Mouse (Mus musculus) midbrain, embryonic 15.5 days (tissue): ENCODE data around the gene Nfe2l1. TPM values are rescaled to one million over a fixed set of nuclear protein-coding genes. Genes with fewer than 3 reads are reported as not detected.
A peak's percentile ranks its signal among the peaks of the same experiment; 100 is the strongest.

ENCODE experiments used
- ATAC-seq: fragments of 200-750 bp; cut with Nextera tagmentation; replicated peaks from 2 replicates; pipeline ENCODE4 v1.8.0; 2017; ENCODE audit warnings: moderate TSS enrichment
- H3K27ac ChIP-seq: fragments of 300-500 bp; sonication (generic); 2 replicates; pipeline ENCODE4 v1.5.1; 2015; ENCODE audit warnings: mild to moderate bottlenecking, inconsistent platforms
- H3K27me3 ChIP-seq: fragments of 300-500 bp; sonication (generic); replicated peaks from 2 replicates; pipeline ENCODE4 v1.6.1; 2015; ENCODE audit warnings: inconsistent platforms
- H3K36me3 ChIP-seq: fragments of 300-500 bp; sonication (generic); replicated peaks from 2 replicates; pipeline ENCODE4 v1.6.1; 2015; ENCODE audit warnings: inconsistent platforms
- H3K4me1 ChIP-seq: fragments of 300-500 bp; sonication (generic); 2 replicates; pipeline ENCODE4 v1.6.1; 2015; ENCODE audit warnings: inconsistent platforms
- H3K4me2 ChIP-seq: fragments of 300-500 bp; sonication (generic); 2 replicates; pipeline ENCODE4 v1.6.1; 2015; ENCODE audit warnings: inconsistent platforms, mild to moderate bottlenecking, moderate library complexity
- H3K4me3 ChIP-seq: fragments of 300-500 bp; sonication (generic); 2 replicates; pipeline ENCODE4 v1.5.1; 2015; ENCODE audit warnings: mild to moderate bottlenecking, inconsistent platforms
- H3K9ac ChIP-seq: fragments of 300-500 bp; sonication (generic); 2 replicates; pipeline ENCODE4 v1.6.1; 2015; ENCODE audit warnings: mild to moderate bottlenecking, inconsistent platforms
- H3K9me3 ChIP-seq: fragments of 300-500 bp; sonication (generic); 2 replicates; pipeline ENCODE4 v1.6.1; 2016; ENCODE audit warnings: inconsistent platforms
- WGBS: fragments of 180-500 bp; shearing (Covaris S2); methylation state at CpG from one replicate; pipeline ENCODE4 v1.1.7; 2015; ENCODE audit warnings: mixed read lengths; 5-methylcytosine and 5-hydroxymethylcytosine counted together
- polyA plus RNA-seq: library from polyadenylated mRNA; unstranded; fragments of >200 nt; fragmentation: Nextera tagmentation; extraction: Ambion mirVana; gene quantifications from 2 replicates; pipeline ENCODE4 v1.2.1, GENCODE M21; 2015

Gene Nfe2l1
- polyA plus RNA-seq, 1 experiment from 2014 or later: 80.9 TPM

DNA sequence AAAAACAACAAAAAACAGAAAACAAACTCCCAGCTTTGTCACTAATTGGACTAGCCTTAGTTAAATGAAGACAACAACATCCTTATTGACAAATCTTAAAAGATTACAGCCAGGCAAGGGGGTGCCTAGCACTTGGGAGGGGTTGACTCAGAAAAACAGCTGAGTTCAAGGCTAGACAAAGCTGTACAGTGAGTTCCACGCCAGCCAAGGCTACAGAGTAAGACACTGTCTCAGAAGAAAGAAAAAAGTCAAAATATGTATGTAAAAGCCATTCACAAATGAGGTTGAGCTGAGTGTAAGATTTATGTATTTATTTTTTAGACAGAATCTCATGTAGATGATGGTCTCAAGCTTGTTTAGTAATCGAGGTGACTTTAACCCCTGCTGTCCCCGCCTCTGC is 10.1 kb upstream of the Nfe2l1 start:
- Histone ChIP-seq H3K27ac (no peak overlapping the region), H3K4me1 (no peaks in the 10 kb centered on the region), H3K27me3 (no peaks in the 10 kb centered on the region), H3K9ac (no peak overlapping the region), H3K9me3 (no peaks in the 10 kb centered on the region), H3K4me3 (no peak overlapping the region), H3K36me3 (no peaks in the 10 kb centered on the region), H3K4me2 (no peak overlapping the region)
- 76% methylated on average over 3 of the region's 3 CpGs for WGBS
- no peak for ATAC-seq

GRCm38 (mm10) chr11:96839428-96839827 is 9.7 kb upstream of the Nfe2l1 start:
- no peak overlapping the region for H3K4me3 ChIP-seq
- no peaks in the 10 kb centered on the region for H3K9me3 ChIP-seq
- no peaks in the 10 kb centered on the region for H3K27me3 ChIP-seq
- no peak for ATAC-seq
- no peak overlapping the region for H3K9ac ChIP-seq
- WGBS: 82% methylated on average over 7 of the region's 7 CpGs
- no peak overlapping the region for H3K4me2 ChIP-seq
- no peak overlapping the region for H3K27ac ChIP-seq
- no peaks in the 10 kb centered on the region for H3K4me1 ChIP-seq
- no peaks in the 10 kb centered on the region for H3K36me3 ChIP-seq

- Histone ChIP-seq H3K9ac (no peak overlapping the region), H3K27me3 (no peaks in the 10 kb centered on the region), H3K4me3 (no peak overlapping the region), H3K27ac (no peak overlapping the region), H3K36me3 (no peaks in the 10 kb centered on the region), H3K4me1 (no peaks in the 10 kb centered on the region), H3K4me2 (no peak overlapping the region), H3K9me3 (no peaks in the 10 kb centered on the region)
- WGBS: 72% methylated on average over 4 of the region's 4 CpGs
- no peak for ATAC-seq
Observed at GRCm38 (mm10) chr11:96838341-96838740, 8.6 kb upstream of the Nfe2l1 start.

GRCm38 (mm10) chr11:96837298-96837697 is 7.5 kb upstream of the Nfe2l1 start:
- Histone ChIP-seq H3K27me3 (no peaks in the 10 kb centered on the region), H3K4me1 (no peaks in the 10 kb centered on the region), H3K36me3 (no peaks in the 10 kb centered on the region), H3K4me3 (no peak overlapping the region), H3K27ac (no peak overlapping the region), H3K4me2 (no peak overlapping the region), H3K9me3 (no peaks in the 10 kb centered on the region), H3K9ac (no peak overlapping the region)
- WGBS: 30% methylated on average over 9 of the region's 9 CpGs
- no peak for ATAC-seq

DNA sequence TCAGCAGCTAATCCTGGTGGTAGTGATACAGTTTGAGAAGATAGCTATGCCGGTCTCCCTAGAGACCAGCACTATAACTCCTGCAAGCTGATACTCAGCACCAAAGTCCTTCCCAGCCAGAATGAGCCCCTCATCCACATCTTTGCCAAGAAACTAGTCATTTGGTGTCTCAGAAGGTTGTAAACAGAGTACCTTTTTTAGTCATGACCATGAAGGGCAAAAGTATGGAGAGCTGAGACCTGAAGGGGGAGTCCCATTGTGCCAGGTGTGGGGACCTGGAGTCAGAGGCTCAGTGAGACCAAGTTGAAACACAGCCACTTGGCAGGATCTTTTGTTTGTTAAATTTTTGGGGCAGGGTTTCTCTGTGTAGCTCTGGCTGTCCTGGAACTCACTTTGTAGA is 4.4 kb upstream of the Nfe2l1 start:
- no peaks in the 10 kb centered on the region for H3K36me3 ChIP-seq
- H3K9ac ChIP-seq: no peak overlapping the region
- no peaks in the 10 kb centered on the region for H3K27me3 ChIP-seq
- no peak overlapping the region for H3K4me3 ChIP-seq
- no peak for ATAC-seq
- whole genome bisulfite sequencing: 90% methylated on average over 1 of the region's 1 CpGs
- no peaks in the 10 kb centered on the region for H3K9me3 ChIP-seq
- peaks cover 5% of the 10 kb centered on the region for H3K4me1 ChIP-seq
- H3K27ac ChIP-seq: no peak overlapping the region
- no peak overlapping the region for H3K4me2 ChIP-seq

DNA sequence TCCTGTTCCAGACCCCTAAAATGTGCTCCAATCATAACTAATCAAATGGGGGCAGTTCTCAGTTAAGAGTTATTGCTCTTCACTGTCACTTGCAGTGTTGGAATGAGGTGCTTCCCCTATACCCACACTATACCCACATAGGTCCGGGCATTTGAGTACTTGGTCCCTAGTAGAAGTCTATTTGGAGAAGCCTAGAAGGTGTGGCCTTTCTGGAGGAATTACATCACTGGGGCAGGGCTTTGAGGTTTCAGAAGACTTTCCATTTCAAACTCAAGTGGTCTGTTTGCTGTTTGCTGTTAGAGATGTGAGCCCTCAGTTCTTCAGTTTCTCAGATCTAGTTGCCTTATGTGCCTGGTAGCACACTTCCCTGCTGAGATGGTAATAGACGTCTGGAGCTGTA is 3.2 kb upstream of the Nfe2l1 start:
- WGBS: 61% methylated on average over 2 of the region's 2 CpGs
- Histone ChIP-seq H3K9me3 (no peaks in the 10 kb centered on the region), H3K4me1 (peaks cover 16% of the 10 kb centered on the region), H3K4me2 (no peak overlapping the region), H3K36me3 (no peaks in the 10 kb centered on the region), H3K4me3 (no peak overlapping the region), H3K9ac (no peak overlapping the region), H3K27me3 (no peaks in the 10 kb centered on the region), H3K27ac (no peak overlapping the region)
- ATAC-seq: no peak

GRCm38 (mm10) chr11:96832541-96832940 is 2.8 kb upstream of the Nfe2l1 start:
- ATAC-seq: no peak
- Histone ChIP-seq H3K4me2 (no peak overlapping the region), H3K9me3 (no peaks in the 10 kb centered on the region), H3K36me3 (no peaks in the 10 kb centered on the region), H3K4me3 (no peak overlapping the region), H3K27me3 (no peaks in the 10 kb centered on the region), H3K27ac (no peak overlapping the region), H3K4me1 (peaks cover 21% of the 10 kb centered on the region), H3K9ac (no peak overlapping the region)
- 92% methylated on average over 3 of the region's 3 CpGs for WGBS

DNA sequence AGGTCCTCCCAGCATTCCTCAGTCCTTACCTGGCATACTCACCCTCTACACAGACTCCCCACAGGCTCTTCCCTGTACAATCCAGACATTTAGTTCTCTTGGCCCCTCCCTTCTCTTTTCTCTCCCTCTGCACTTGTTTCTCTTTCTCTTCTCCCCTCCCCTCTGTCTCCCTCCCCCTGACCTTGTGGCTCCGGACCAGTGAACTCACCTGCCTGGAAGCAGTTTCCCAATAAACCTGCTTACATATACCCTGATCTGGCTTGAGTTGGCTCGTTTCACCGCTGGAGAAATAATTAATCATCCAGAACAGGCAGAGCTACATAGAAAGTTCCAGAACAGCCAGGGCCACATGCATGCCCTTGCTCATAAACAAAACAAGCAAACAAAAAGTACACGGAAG is 1.7 kb upstream of the Nfe2l1 start:
- H3K9ac ChIP-seq: no peak overlapping the region
- no peaks in the 10 kb centered on the region for H3K27me3 ChIP-seq
- H3K36me3 ChIP-seq: peaks cover 4% of the 10 kb centered on the region
- WGBS: 79% methylated on average over 4 of the region's 4 CpGs
- H3K4me2 ChIP-seq: no peak overlapping the region
- H3K4me3 ChIP-seq: no peak overlapping the region
- no peak for ATAC-seq
- 0 out of 2 replicates have a peak overlapping the region, but pooled peaks have one; percentile 12 for H3K27ac ChIP-seq
- no peaks in the 10 kb centered on the region for H3K9me3 ChIP-seq
- peaks cover 31% of the 10 kb centered on the region for H3K4me1 ChIP-seq

DNA sequence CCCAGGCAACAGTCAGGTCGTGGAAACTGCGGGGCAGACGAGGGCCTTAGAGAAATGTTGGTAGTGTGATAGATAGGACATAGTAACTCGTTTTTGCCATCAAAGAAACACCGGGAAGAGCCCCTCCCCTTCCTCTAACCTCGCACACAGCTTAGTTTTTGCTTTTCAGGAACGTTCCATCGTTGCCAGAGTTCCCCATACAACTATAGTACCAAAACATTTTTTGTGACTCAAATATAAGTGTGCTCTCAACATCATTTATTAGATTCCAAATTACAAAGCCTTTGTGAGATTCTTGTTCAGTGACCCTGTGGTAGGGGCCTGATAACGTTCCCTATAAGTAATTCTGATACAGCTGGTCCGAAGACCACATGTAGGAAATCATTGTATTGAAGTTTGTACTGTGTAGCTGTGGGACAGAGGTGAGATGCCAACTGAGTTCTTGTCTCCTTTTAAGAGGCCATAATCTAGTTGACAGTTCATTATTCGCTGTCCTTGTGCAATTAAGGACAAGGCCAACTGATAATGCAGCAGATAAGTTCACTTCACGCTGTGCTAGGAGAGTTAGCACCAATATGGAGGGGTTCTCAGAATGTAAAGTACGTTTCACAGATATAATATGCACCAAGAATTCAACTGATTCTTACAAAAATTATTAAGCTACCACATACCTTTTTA is 910 bp upstream of the Nfe2l1 start:
- H3K4me2 ChIP-seq: peak overlapping the region; percentile 62
- H3K27ac ChIP-seq: peak overlapping the region; percentile 96
- H3K9me3 ChIP-seq: no peaks in the 10 kb centered on the region
- no peaks in the 10 kb centered on the region for H3K27me3 ChIP-seq
- peaks cover 39% of the 10 kb centered on the region for H3K4me1 ChIP-seq
- H3K36me3 ChIP-seq: peaks cover 4% of the 10 kb centered on the region
- WGBS: 21% methylated on average over 13 of the region's 13 CpGs
- H3K9ac ChIP-seq: peak overlapping the region; percentile 58
- no peak for ATAC-seq
- peak overlapping the region; percentile 98 for H3K4me3 ChIP-seq

GRCm38 (mm10) chr11:96829403-96829812 is 360 bp downstream of the Nfe2l1 start:
- Histone ChIP-seq H3K4me1 (peaks cover 52% of the 10 kb centered on the region), H3K27ac (peak overlapping the region; percentile 96), H3K9me3 (no peaks in the 10 kb centered on the region), H3K27me3 (no peaks in the 10 kb centered on the region), H3K9ac (peak overlapping the region; percentile 80), H3K4me3 (peak overlapping the region; percentile 98), H3K36me3 (peaks cover 4% of the 10 kb centered on the region), H3K4me2 (peak overlapping the region; percentile 88)
- ATAC-seq: peak; percentile 46
- under 1% methylated on average over 33 of the region's 33 CpGs for WGBS

- no peak for ATAC-seq
- H3K27me3 ChIP-seq: no peaks in the 10 kb centered on the region
- peak overlapping the region; percentile 98 for H3K4me3 ChIP-seq
- peak overlapping the region; percentile 96 for H3K27ac ChIP-seq
- H3K9ac ChIP-seq: peak overlapping the region; percentile 80
- H3K36me3 ChIP-seq: peaks cover 4% of the 10 kb centered on the region
- 13% methylated on average over 10 of the region's 10 CpGs for WGBS
- peaks cover 55% of the 10 kb centered on the region for H3K4me1 ChIP-seq
- peak overlapping the region; percentile 88 for H3K4me2 ChIP-seq
- no peaks in the 10 kb centered on the region for H3K9me3 ChIP-seq
Observed at GRCm38 (mm10) chr11:96828881-96829280, 887 bp downstream of the Nfe2l1 start.

GRCm38 (mm10) chr11:96827917-96828316 is 1.9 kb downstream of the Nfe2l1 start:
- WGBS: 81% methylated on average over 9 of the region's 9 CpGs
- Histone ChIP-seq H3K4me1 (peaks cover 63% of the 10 kb centered on the region), H3K4me2 (peak overlapping the region; percentile 88), H3K9me3 (no peaks in the 10 kb centered on the region), H3K4me3 (no peak overlapping the region), H3K36me3 (peaks cover 4% of the 10 kb centered on the region), H3K9ac (no peak overlapping the region), H3K27me3 (no peaks in the 10 kb centered on the region), H3K27ac (no peak overlapping the region)
- no peak for ATAC-seq

GRCm38 (mm10) chr11:96827062-96827581 is 2.6 kb downstream of the Nfe2l1 start:
- H3K9me3 ChIP-seq: no peaks in the 10 kb centered on the region
- H3K27ac ChIP-seq: no peak overlapping the region
- peaks cover 4% of the 10 kb centered on the region for H3K36me3 ChIP-seq
- no peaks in the 10 kb centered on the region for H3K27me3 ChIP-seq
- no peak for ATAC-seq
- H3K4me1 ChIP-seq: peaks cover 70% of the 10 kb centered on the region
- no peak overlapping the region; the same call in 1 of the 2 replicates for H3K9ac ChIP-seq
- H3K4me3 ChIP-seq: peak overlapping the region; percentile 7; the same call in 1 of the 2 replicates
- WGBS: 79% methylated on average over 12 of the region's 12 CpGs
- peak overlapping the region; percentile 94; the same call in 1 of the 2 replicates for H3K4me2 ChIP-seq
